Mouse (Mus musculus) gastrocnemius, postnatal 25 days (tissue): ENCODE measurements around the gene Stat5b. TPM values are rescaled to one million over a fixed set of nuclear protein-coding genes. Genes with fewer than 3 reads are reported as not detected.

ENCODE experiments used
- DNase-seq: peaks from one replicate; pipeline ENCODE4 v3.0.0; 2022
- total RNA-seq, 2 experiments: library from RNA; stranded (reverse); gene quantifications; 1 replicate in 1 of 2; 2 replicates in 1 of 2; pipeline ENCODE4 v1.2.3; 2021

The Stat5b gene
- total RNA-seq, 2 experiments from 2014 or later: 93.2 to 126 TPM

DNA sequence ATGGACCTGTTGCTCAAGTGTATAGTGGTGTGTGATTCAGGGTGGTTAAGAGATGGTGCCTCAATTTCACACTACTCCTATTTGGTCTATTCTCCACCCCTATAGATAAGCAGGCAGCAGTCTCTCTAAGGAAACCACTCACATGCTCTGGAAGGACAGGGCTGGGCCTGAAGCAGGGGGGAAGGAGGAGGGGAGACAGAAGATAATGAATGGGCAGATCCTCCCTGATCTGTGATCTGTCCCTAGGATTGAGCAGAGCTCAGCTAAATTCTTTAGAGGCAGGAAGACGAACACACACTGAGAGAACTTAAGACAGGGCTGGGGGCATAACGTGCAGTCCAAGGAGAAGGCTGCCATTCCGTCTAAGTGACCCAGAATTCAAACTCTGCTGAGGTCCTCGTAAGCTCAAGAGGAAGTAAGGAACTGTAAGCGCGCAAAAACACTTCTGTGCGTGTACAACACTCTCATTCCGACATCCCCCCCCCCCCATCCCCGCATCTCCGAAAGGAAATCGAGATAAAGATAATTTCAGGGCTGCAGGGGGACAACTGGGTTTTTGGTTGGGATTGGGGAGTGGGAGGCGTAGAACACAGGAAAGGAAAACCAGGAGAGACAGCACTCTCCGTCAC lies 113.3 kb downstream of the Stat5b start:
- DNase-seq: no peak

DNA sequence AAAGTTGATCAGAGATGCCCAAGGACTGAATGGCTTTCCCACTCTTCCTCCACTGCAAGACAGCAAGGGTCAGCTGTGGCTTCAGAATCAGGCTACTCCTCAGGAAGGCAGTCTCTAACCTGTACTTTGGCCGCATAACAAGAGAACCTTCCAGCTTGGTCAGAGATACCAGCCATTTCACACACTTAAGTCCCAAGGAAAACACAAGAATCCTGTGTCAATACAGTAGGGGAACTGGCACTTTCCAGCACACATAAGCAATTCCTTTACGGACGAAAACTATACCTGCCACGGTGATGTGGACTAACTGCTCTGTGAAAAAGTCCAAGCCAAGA lies 113.8 kb downstream of the Stat5b start:
- no peak for DNase-seq

DNA sequence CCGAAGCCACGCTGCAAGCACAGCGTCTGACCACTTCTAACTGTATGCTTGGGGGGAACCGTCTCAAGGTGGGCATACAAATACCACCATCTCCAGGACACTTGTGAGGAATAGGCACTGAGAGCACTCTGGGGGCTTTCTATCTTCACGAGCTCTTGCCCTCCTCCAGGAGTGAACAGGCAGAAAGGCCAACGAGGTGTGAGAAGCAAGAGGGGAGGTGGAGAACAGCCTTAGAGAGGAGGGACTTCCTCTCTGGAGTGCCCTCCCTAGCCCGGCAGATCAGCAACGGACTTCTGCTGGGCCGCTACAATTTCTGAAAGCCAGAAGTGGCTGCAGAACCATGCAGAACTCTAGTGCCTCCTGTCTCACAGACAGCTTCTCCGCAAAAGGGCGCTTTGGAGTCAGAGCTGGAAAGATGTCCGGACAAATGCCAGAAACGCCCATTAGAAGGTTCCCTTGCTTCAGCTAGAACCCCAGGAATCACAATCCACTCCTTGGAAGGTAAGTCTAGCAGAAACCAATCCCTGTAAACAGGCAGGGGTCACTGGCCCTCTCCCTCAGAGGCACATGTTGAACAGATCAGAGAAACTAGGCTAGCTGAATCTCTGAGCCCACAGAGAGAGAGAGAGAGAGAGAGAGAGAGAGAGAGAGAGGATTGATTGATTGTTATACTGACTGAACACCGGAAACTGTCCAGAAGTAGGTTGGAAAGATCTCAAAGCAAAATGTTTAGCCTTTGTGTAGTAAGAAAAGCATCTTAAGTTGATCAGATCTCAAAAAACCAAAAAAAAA lies 114.4 kb downstream of the Stat5b start:
- DNase-seq: no peak

DNA sequence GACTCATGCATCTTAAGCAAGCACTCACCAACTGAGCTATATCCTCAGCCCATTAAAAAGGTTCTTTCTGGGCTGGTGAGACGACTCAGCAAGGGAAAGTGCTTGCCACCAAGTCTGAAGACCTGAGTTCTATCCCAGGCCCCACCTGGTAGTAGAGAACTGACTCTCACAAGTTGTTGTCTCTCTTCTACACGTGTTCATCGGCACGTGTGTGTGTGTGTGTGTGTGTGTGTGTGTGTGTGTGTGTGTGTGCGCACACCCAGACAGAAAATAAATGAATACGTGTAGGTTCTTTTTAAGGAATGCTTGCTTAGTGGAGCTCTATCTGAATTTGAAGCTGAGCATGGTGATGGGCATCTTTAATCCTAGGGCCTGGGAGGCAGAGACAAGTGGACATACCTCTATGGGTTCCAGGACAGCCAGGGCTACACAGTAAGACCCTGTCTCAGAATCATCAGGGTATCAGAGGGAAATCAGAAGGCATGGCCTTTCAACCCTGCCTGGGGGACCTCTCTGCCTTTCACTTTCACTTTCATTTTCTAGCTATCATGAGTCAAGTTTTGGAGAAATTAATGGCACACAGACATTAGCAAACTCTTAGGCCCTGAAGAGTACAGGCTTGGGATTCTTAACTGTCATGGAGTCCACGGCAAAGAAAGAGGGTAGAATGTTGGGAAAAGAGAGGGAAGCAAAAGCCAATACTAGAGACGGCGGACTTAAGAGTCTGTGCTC lies 115.2 kb downstream of the Stat5b start:
- no peak for DNase-seq

Other genes starting within 250 kb of the Stat5b start
- gene Nkiras2, start 231.5 kb downstream of the Stat5b start, total RNA-seq: 10 to 100 TPM; 19.9 to 21.5 TPM
- 100 to 1,000 TPM; 123 to 126 TPM for gene Dnajc7, start 230.6 kb downstream of the Stat5b start, total RNA-seq
- under 1 TPM; 0.31 to 0.70 TPM for gene Zfp385c, start 158.3 kb downstream of the Stat5b start, total RNA-seq
- 1 to 10 TPM in 1 of 2 experiments, under 1 TPM in 1; 0.77 to 1.2 TPM for gene Dhx58, start 146.5 kb downstream of the Stat5b start, total RNA-seq
- gene Kat2a, start 138.3 kb downstream of the Stat5b start, total RNA-seq: 10 to 100 TPM; 11.7 to 11.8 TPM
- gene Hspb9, start 136.9 kb downstream of the Stat5b start, total RNA-seq: not detected
- gene Rab5c, start 112.5 kb downstream of the Stat5b start, total RNA-seq: 10 to 100 TPM; 40.4 to 43.1 TPM
- not detected for gene Kcnh4, start 90.8 kb downstream of the Stat5b start, total RNA-seq
- not detected for gene Hcrt, start 87.8 kb downstream of the Stat5b start, total RNA-seq
- 1 to 10 TPM; 4.8 to 4.9 TPM for gene Ghdc, start 79.8 kb downstream of the Stat5b start, total RNA-seq
- 10 to 100 TPM; 10.9 to 14.8 TPM for gene Stat5a, start 8.6 kb upstream of the Stat5b start, total RNA-seq
- 10 to 100 TPM; 32.5 to 49.5 TPM for gene Stat3, start 88.8 kb upstream of the Stat5b start, total RNA-seq
- 100 to 1,000 TPM; 175 to 196 TPM for gene Cavin1, start 120.2 kb upstream of the Stat5b start, total RNA-seq
- gene Atp6v0a1, start 158.7 kb upstream of the Stat5b start, total RNA-seq: 10 to 100 TPM; 56.9 to 60.0 TPM
- 1 to 10 TPM; 3.3 to 3.9 TPM for gene Naglu, start 219.3 kb upstream of the Stat5b start, total RNA-seq
- not detected for gene Hsd17b1, start 227.7 kb upstream of the Stat5b start, total RNA-seq
- gene Coasy, start 231.8 kb upstream of the Stat5b start, total RNA-seq: 10 to 100 TPM in 1 of 2 experiments, 1 to 10 TPM in 1; 7.9 to 10.3 TPM
- 10 to 100 TPM in 1 of 2 experiments, 1 to 10 TPM in 1; 7.5 to 11.0 TPM for gene Mlx, start 236.6 kb upstream of the Stat5b start, total RNA-seq
- gene Psmc3ip, start 244.7 kb upstream of the Stat5b start, total RNA-seq: 1 to 10 TPM; 1.5 to 1.7 TPM